Comparison of ENCODE assay signal across 19 mouse cellular contexts in the genomic region with DNA sequence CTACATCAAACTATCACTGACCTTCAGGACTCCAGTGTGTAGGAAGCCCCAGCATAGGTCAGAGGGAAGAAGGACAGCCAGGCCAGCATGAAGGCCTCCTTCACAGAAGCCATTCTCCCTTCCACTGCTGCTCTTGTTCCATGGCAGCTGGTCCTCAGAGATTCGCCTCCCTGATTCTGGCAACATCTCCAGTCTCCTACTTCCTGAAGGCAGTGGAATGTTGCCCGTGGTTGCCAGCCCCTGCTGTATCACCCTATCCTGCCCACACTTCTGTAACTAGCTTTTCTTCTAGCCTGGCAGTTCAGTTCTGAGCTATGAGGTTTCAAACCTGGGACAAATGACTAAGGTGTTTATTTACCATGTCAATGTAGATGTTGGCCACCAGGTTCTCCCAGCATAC.
A peak's percentile ranks its signal among the peaks of the same experiment; 100 is the strongest.
DNase-seq lines count a peak whose midpoint lies in the region; ATAC-seq lines count a peak whose summit lies in the region.
"Had no signal": no experiment of that assay in that cellular context is flagged by ENCODE, and none has a peak within 500 bp of the region (broad histone marks: within the 10 kb centered on the region; RNA-seq: fewer than 3 reads in every experiment).

No protein-coding gene starts in this region.

- intact Hi-C loops in left cerebral cortex, postnatal 10 days (cut with DNase I), result no loop called here
- intact Hi-C loops in left cerebral cortex, postnatal 4 days (cut with DNase I), result no loop called here
- intact Hi-C loops in heart, postnatal 14 days (cut with DNase I), result no loop called here

- no peak for ATAC-seq in megakaryocyte-erythroid progenitor cell, adult 5-6 weeks (replicated peaks; ENCODE audit: low FRiP score, low TSS enrichment, poor library complexity, severe bottlenecking)
- ATAC-seq: forebrain, embryonic 16.5 days; hindbrain, postnatal 0 days; intestine, embryonic 16.5 days; midbrain, embryonic 15.5 days had no signal

- DNase-seq in left cerebral cortex, postnatal 10 days (ENCODE audit: extremely low spot score in 1 of 2, low spot score in 2 of 2), result peak; percentile 6 to 27
- no peak for DNase-seq in left cerebral cortex, postnatal 4 days
- peak; percentile 21 for DNase-seq in layer of hippocampus, adult 9-11 months
- DNase-seq in right cerebral cortex, adult 2 months (ENCODE audit: low spot score in 2 of 2), result peak; percentile 25 to 35
- no peak for DNase-seq in heart, adult 9 months (ENCODE audit: low spot score in 2 of 2)
- no peak for DNase-seq in heart, postnatal 14 days
- DNase-seq: adrenal gland, postnatal 36 days; cerebellum, adult 11-12 months; gastrocnemius, adult 2 months; kidney, adult 9 months; kidney, postnatal 36 days; lung, postnatal 4 days; retina, postnatal 1 day; thymus, postnatal 14 days had no signal

Comparison
In these comparisons a context has a peak if more than half of its experiments do, and no peak if none do; other contexts are left out.
1. DNase-seq: peak in left cerebral cortex, postnatal 10 days (2 of 2), layer of hippocampus, adult 9-11 months (single experiment) and right cerebral cortex, adult 2 months (2 of 2); none in left cerebral cortex, postnatal 4 days (single experiment), heart, adult 9 months (0 of 2) and heart, postnatal 14 days (0 of 2).